Mouse (Mus musculus): ENCODE measurements around the gene Cdk5rap2. TPM values are rescaled to one million over a fixed set of nuclear protein-coding genes. Genes with fewer than 3 reads are reported as not detected.

Gene Cdk5rap2
- polyA plus RNA-seq, 1 experiment from 2014 or later: 10.6 TPM

DNA sequence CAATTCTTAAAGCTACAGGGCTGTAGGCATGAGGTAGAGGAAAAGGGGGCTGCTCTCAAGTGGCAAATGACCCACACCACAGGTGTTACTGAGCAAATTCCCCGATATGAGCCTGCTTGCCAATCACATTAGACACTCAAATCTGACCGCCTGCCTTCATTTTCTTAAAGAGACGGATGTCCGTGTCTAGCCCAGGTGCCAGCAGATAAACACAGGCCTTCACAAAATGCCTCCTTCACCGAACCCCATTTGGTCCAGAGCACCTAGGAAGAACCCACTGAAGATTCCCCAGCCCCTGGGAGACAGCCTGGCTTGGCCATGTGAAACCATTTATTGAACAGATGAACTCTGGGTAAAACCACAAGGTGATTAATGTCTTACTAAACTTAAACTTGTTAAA lies 13.5 kb downstream of the Cdk5rap2 start:
- H3K4me3 ChIP-seq: no peak overlapping the region
- peaks cover 30% of the 10 kb centered on the region for H3K4me1 ChIP-seq (replicated peaks)
- H3K36me3 ChIP-seq: peaks cover 22% of the 10 kb centered on the region
- no peaks in the 10 kb centered on the region for H3K27me3 ChIP-seq
- H3K4me2 ChIP-seq: no peak overlapping the region
- no peak for ATAC-seq (ENCODE audit: low read depth)
- H3K9ac ChIP-seq: no peak overlapping the region
- H3K27ac ChIP-seq (replicated peaks): no peak overlapping the region
- 93% methylated on average over 5 of the region's 5 CpGs for WGBS
- H3K9me3 ChIP-seq: no peaks in the 10 kb centered on the region

- Histone ChIP-seq H3K4me2 (no peak overlapping the region), H3K27me3 (no peaks in the 10 kb centered on the region), H3K4me3 (no peak overlapping the region), H3K9me3 (no peaks in the 10 kb centered on the region), H3K4me1 (replicated peaks) (peaks cover 30% of the 10 kb centered on the region), H3K27ac (replicated peaks) (no peak overlapping the region), H3K9ac (no peak overlapping the region), H3K36me3 (peaks cover 11% of the 10 kb centered on the region)
- no peak for ATAC-seq (ENCODE audit: low read depth)
- 90% methylated on average over 2 of the region's 2 CpGs for WGBS
These were observed 15.5 kb downstream of the Cdk5rap2 start for GRCm38 (mm10) chr4:70394736-70395135.

- no peak overlapping the region for H3K4me3 ChIP-seq
- ATAC-seq (ENCODE audit: low read depth): no peak
- peaks cover 10% of the 10 kb centered on the region for H3K4me1 ChIP-seq (replicated peaks)
- no peaks in the 10 kb centered on the region for H3K9me3 ChIP-seq
- H3K36me3 ChIP-seq: peaks cover 4% of the 10 kb centered on the region
- no peak overlapping the region for H3K9ac ChIP-seq
- no peaks in the 10 kb centered on the region for H3K27me3 ChIP-seq
- no peak overlapping the region for H3K4me2 ChIP-seq
- H3K27ac ChIP-seq (replicated peaks): peak overlapping the region; percentile 52; the same call in 1 of the 2 replicates
- 85% methylated on average over 11 of the region's 11 CpGs for WGBS
These were observed 18.4 kb downstream of the Cdk5rap2 start for GRCm38 (mm10) chr4:70391760-70392372.

GRCm38 (mm10) chr4:70391073-70391472 lies 19.2 kb downstream of the Cdk5rap2 start:
- H3K36me3 ChIP-seq: peaks cover 4% of the 10 kb centered on the region
- WGBS: 94% methylated on average over 9 of the region's 9 CpGs
- H3K27me3 ChIP-seq: no peaks in the 10 kb centered on the region
- no peak overlapping the region for H3K4me2 ChIP-seq
- peak overlapping the region; percentile 52; the same call in 1 of the 2 replicates for H3K27ac ChIP-seq (replicated peaks)
- no peaks in the 10 kb centered on the region for H3K9me3 ChIP-seq
- H3K9ac ChIP-seq: no peak overlapping the region
- H3K4me1 ChIP-seq (replicated peaks): peaks cover 10% of the 10 kb centered on the region
- H3K4me3 ChIP-seq: no peak overlapping the region
- ATAC-seq (ENCODE audit: low read depth): no peak

DNA sequence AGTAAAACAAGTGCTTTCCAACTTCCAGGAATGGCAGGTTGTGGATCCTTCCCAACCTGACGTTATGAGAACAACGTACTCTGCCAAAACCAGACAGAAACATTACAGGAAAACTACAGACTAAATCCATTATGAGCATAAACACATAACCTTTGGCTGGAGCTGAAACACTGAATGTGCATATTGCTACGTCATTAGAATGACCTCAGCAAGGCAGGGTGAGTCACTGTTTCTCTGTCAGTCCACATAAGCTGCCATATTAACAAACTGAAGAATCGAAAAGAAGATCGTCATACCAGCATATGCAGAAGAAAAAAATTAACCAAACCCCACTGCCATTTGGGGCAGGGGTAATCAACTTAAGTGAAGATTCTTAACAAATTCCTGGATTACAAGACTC lies 24.0 kb downstream of the Cdk5rap2 start:
- H3K36me3 ChIP-seq: no peaks in the 10 kb centered on the region; the same call in 1 of the 2 replicates
- no peak for ATAC-seq (ENCODE audit: low read depth)
- H3K4me3 ChIP-seq: no peak overlapping the region
- no peak overlapping the region for H3K27ac ChIP-seq (replicated peaks)
- peaks cover 2% of the 10 kb centered on the region for H3K4me1 ChIP-seq (replicated peaks)
- 94% methylated on average over 5 of the region's 5 CpGs for WGBS
- no peaks in the 10 kb centered on the region for H3K27me3 ChIP-seq
- H3K4me2 ChIP-seq: no peak overlapping the region
- no peak overlapping the region for H3K9ac ChIP-seq
- no peaks in the 10 kb centered on the region for H3K9me3 ChIP-seq

DNA sequence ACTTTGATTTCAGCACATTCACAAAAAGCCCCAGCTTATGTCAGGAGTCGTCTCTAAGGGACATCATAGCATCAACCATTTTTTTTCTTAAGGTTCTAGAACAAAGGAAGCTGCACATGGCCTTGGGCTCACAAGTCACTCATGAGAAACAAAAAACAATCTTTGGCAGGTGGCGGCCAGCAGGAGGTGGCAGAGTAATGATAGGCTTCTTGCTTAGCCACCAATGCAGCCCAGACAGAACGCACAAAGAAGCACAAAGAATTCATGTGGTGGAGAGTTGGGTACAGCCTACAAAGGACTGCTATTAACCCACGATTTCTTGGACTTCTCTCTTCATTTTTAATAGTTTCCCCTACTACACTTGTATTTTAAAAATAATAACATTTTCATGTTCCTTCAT lies 32.9 kb downstream of the Cdk5rap2 start:
- WGBS: 61% methylated on average over 4 of the region's 4 CpGs
- Histone ChIP-seq H3K27me3 (no peaks in the 10 kb centered on the region), H3K9me3 (no peaks in the 10 kb centered on the region), H3K36me3 (peaks cover 35% of the 10 kb centered on the region), H3K4me3 (no peak overlapping the region), H3K4me1 (replicated peaks) (no peaks in the 10 kb centered on the region), H3K27ac (replicated peaks) (no peak overlapping the region), H3K9ac (no peak overlapping the region), H3K4me2 (no peak overlapping the region)
- ATAC-seq (ENCODE audit: low read depth): no peak

DNA sequence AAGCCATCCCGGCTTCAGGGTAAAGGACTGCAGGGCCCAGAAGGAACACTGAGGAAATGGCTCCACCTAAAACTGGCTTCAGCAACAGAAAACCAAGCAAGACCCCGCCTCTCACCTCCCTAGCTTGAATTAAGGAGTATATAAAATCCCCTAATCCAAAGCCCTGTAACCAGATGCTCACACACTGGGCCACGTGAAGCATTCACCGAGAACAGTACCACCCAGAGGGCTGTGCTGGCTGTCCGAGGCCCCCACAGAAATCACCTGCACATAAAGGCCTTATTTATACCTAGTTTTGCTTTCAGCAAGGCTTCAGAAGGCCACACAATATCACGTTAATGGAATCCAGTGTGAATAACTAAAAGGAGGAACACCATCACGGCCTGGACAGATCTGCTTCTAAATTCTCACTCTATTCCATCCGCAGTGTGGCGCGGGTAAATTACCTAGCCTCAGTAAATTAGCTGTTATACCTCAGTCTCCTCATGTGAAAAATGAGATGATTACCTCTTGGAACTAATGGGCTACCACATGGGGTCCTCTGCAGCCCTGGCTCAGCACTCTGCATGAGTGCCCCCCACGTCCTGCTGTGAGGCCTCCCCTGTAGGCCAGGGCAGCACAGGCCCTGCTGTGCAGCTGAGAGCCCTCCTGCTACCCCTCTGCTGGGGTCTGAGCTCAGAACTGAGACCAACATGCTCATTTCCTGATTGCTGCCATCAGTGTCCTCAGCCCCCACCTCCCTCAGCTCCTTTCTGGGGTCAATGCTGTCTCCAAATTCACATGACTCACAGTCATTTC lies 45.0 kb downstream of the Cdk5rap2 start:
- Histone ChIP-seq H3K27ac (replicated peaks) (peak overlapping the region; percentile 78), H3K36me3 (peaks cover 5% of the 10 kb centered on the region), H3K9me3 (no peaks in the 10 kb centered on the region), H3K4me3 (no peak overlapping the region), H3K4me2 (no peak overlapping the region), H3K9ac (no peak overlapping the region), H3K27me3 (no peaks in the 10 kb centered on the region), H3K4me1 (replicated peaks) (peaks cover 29% of the 10 kb centered on the region)
- ATAC-seq (ENCODE audit: low read depth): peak; percentile 93
- 52% methylated on average over 11 of the region's 11 CpGs for WGBS

DNA sequence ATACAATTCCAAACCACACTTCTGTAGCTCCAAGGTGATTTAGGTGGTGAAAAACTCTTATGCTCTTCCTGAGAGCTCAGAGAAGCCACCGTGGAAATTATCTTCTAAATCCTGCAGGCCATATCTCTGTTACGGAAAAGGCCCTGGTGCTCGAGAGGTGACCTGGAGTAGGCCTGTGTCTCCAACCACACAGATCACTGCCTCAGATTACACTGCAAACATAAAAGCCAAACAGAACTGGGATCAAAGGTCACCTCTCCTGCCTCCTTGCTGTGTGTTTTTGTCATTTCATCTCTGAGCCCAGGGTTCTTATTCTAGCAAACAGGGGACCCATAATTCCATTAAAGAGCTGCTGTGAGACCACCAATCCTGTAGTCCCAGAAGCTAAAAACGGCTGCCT lies 48.9 kb downstream of the Cdk5rap2 start:
- peaks cover 32% of the 10 kb centered on the region for H3K4me1 ChIP-seq (replicated peaks)
- H3K9me3 ChIP-seq: no peaks in the 10 kb centered on the region
- no peak overlapping the region for H3K4me2 ChIP-seq
- H3K36me3 ChIP-seq: peaks cover 32% of the 10 kb centered on the region
- no peak overlapping the region for H3K4me3 ChIP-seq
- no peak overlapping the region for H3K9ac ChIP-seq
- no peaks in the 10 kb centered on the region for H3K27me3 ChIP-seq
- 69% methylated on average over 4 of the region's 4 CpGs for WGBS
- no peak overlapping the region for H3K27ac ChIP-seq (replicated peaks)
- no peak for ATAC-seq (ENCODE audit: low read depth)

- H3K27me3 ChIP-seq: no peaks in the 10 kb centered on the region
- ATAC-seq (ENCODE audit: low read depth): peak; percentile 89
- 70% methylated on average over 9 of the region's 9 CpGs for WGBS
- H3K27ac ChIP-seq (replicated peaks): no peak overlapping the region
- peaks cover 70% of the 10 kb centered on the region for H3K36me3 ChIP-seq
- H3K9me3 ChIP-seq: no peaks in the 10 kb centered on the region
- no peak overlapping the region for H3K9ac ChIP-seq
- H3K4me1 ChIP-seq (replicated peaks): peaks cover 8% of the 10 kb centered on the region; the same call in 1 of the 2 replicates
- H3K4me2 ChIP-seq: no peak overlapping the region
- H3K4me3 ChIP-seq: no peak overlapping the region
These were observed 54.4 kb downstream of the Cdk5rap2 start for GRCm38 (mm10) chr4:70355659-70356350.

DNA sequence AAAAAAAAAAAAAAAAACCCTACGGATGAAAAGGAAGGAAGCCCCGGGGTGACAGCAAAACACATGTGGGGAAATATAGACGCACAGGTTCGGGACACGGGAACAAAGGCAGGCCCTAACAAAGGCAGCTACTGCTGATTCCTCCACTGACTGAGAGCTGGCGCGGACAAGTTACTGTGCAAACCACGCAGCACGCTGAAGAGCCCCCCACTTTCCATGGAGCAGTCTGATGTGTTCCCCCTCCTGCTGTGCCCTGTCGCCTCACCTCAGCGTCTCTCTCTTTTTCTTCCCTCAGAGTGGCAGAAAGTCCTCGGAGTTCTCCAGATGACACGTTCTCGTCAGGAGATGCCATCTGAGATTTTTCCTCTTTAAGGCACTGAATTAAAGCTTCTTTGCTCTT lies 55.8 kb downstream of the Cdk5rap2 start:
- ATAC-seq (ENCODE audit: low read depth): no peak

GRCm38 (mm10) chr4:70353656-70354055 lies 56.6 kb downstream of the Cdk5rap2 start:
- Histone ChIP-seq H3K4me2 (no peak overlapping the region), H3K27me3 (no peaks in the 10 kb centered on the region), H3K4me1 (replicated peaks) (no peaks in the 10 kb centered on the region), H3K36me3 (peaks cover 59% of the 10 kb centered on the region), H3K9ac (no peak overlapping the region), H3K4me3 (no peak overlapping the region), H3K9me3 (no peaks in the 10 kb centered on the region), H3K27ac (replicated peaks) (no peak overlapping the region)
- ATAC-seq (ENCODE audit: low read depth): no peak
- WGBS: 85% methylated on average over 3 of the region's 3 CpGs

More for the DNA sequence above, 55.8 kb downstream of the Cdk5rap2 start:
- Histone ChIP-seq H3K9me3 (no peaks in the 10 kb centered on the region), H3K9ac (no peak overlapping the region), H3K4me2 (no peak overlapping the region), H3K27me3 (no peaks in the 10 kb centered on the region), H3K4me3 (no peak overlapping the region), H3K36me3 (peaks cover 59% of the 10 kb centered on the region), H3K27ac (replicated peaks) (no peak overlapping the region), H3K4me1 (replicated peaks) (no peaks in the 10 kb centered on the region)
- WGBS: 90% methylated on average over 14 of the region's 14 CpGs

DNA sequence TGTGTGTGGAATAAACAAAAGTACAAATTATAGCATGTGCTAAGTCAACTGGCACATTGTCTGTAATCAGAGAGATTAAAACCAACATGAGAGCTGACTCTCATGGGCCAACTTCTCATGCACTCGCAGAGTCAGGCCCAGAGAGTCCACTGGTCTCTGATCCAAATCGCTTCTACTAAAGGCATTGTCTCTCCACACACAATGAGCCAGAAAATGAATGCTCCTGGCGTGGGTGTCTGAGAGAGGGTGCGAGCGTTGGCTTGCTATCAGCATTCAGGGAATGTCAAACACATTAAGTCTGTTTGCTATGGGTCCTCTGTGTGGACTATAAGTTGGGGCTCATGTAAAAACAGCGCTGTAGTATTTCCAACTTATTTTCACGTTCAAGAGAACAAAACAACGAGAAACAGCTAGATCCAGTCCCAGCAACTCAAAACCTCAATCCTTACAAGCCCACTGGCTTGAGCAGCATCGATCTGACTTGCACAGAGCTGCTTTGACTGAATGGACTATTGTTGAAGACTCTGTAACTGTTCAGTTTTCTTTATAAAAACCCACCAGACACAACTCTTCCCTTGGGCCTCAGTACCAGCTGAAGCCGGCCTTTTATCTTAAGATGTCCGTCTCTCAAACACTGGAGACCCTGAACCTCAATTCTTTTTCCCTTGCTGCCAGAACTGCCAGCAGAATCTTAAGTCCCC lies 74.6 kb downstream of the Cdk5rap2 start:
- ATAC-seq (ENCODE audit: low read depth): no peak
- Histone ChIP-seq H3K4me1 (replicated peaks) (peaks cover 16% of the 10 kb centered on the region), H3K9me3 (no peaks in the 10 kb centered on the region), H3K9ac (no peak overlapping the region), H3K4me2 (no peak overlapping the region), H3K36me3 (peaks cover 8% of the 10 kb centered on the region; the same call in 1 of the 2 replicates), H3K4me3 (no peak overlapping the region), H3K27me3 (no peaks in the 10 kb centered on the region), H3K27ac (replicated peaks) (no peak overlapping the region)
- WGBS: 64% methylated on average over 11 of the region's 11 CpGs
